Mouse (Mus musculus) retina, postnatal 1 day (tissue): ENCODE measurements at regions not wholly inside any gene's neighbourhood (a gene's known extent, or its start where the extent isn't known, plus 50 kb on each side); places are given as distances from the start of the nearest gene placed in this dataset.

Experiments
- DNase-seq: peaks from one replicate; pipeline ENCODE4 v3.0.0-alpha.2; 2012

- no peak for DNase-seq
Measured at GRCm38 (mm10) chr11:6918546-6918945, 81.1 kb upstream of the Gm11983 start.

DNA sequence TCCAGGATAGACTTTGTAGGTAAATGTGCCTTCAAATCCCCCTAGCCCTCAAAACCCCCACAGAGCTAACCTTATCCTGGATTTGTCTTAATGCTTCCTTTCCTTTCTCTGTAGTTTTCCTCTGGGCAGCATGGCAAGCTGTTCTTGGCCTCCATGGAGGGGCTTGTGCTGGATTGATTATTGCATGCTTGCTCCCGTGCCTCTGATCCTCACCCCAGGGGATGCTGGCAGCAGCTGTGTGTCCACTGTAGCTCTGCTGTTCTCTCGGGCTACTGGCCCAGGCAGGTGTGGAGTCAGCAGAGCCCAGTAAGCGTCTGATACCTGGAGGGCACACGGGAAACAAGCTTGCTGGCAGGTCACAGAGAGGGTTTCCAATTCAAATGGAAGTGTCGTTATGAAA lies 68.2 kb upstream of the Gm11983 start:
- DNase-seq, result no peak

DNA sequence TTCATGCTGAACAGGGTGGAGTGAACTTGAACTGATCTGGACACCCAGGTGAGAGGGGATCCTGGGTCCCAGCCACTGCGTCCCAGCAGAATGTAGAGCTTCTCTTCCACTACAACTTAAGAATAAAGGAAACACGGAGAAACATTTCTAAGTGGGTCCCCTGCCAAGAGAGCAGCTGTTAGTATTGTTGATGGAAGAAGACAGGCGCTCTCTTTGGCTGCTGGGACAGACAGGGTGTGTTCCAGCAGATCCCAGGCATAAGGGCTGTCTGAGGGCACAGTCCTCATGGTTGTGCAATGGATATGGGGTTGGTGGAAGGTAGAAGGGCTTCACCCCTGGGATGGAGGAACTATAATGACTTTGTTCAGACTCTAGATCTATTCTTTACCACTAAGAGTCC lies 65.5 kb upstream of the Gm11983 start:
- no peak for DNase-seq

DNA sequence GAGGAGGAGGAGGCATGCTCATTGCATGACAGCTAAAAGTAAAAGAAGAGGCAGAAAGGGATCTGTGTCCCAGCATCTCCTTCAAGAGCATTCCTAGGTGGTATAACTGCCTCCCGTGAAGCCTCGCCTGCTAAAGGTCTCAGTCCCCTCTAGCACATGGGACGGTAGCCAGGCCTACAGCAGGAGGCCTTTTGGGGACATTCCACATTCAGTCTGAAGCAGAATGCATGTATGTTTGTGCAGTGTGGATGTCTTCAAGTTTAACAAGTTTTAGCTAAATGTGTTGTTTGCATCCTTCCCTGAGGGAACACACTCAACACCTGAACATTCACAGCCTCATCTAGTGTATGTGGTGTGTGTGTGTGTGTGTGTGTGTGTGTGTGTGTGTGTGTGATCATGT lies 64.8 kb upstream of the Gm11983 start:
- no peak for DNase-seq

GRCm38 (mm10) chr11:6900769-6901481 lies 63.5 kb upstream of the Gm11983 start:
- DNase-seq, result peak; percentile 37

- no peak for DNase-seq
Measured at GRCm38 (mm10) chr11:6900357-6900756, 62.9 kb upstream of the Gm11983 start.

DNA sequence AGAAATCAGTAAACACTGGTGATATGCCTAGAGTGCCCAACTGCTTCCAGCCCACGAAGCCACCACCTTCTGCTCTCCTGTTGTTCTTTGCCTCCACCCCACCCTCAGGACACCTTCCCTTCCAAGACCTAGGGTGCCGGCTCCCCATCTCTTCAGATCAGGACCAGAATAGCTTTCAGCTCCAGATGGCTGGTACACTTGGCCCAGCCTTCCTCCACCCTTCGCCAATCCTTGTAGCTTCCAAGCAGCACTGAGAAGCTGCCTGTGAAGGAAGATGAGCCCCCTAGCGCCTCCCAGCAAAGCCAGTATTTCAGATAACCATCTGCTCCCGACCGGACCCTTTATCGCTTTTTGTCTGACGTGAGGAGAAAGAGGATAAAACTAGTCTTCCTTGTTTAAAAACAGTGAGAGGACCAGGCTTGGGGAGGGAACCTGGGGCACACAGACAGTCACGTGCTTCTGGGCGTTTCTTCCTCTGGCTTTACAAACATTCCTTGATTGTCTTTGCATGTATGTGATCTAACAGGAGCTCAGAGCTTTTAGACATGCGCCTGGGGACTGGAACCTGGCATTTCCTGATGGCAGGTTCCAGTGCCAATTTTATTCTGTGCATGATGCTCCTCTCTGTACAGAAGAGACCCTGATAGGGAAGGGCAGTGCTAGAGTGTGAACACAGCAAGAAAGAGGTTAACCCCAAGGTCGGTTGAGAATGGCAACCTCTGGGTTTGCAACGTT lies 62.0 kb upstream of the Gm11983 start:
- no peak for DNase-seq

DNA sequence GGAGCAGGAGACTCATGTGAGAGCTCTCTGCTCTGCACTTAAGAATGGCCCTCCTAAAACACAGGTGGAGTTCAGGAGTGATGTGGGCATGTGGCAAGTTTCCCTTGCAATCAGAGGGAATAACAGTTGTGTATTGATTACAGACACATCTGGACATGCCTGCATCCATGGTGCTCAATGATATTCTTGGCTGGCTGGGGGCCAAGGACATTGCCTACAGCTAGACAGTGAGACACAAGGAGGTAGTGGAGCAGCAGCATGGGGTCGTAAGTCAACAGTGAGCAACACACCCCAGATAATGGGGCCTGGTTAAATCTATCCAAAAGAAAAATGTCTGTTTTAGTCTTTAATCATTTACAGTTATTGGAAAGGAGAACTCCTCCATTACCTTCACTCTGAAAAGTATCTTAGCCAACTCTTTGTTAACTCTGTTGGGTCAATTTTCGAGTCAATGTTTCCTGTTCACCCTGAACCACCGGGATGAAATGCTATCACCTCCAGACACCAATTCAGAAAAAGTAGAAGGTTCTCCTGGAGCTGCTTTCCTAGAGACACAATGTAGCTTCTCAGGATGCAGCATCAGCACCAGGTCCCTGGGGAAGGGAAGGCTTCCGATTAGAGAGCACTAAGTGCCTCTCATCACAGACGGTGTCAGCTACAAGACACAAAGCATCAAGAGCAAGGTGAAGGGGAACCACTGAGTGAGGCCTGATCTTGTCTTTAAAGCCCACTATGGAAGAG lies 61.1 kb upstream of the Gm11983 start:
- no peak for DNase-seq

DNA sequence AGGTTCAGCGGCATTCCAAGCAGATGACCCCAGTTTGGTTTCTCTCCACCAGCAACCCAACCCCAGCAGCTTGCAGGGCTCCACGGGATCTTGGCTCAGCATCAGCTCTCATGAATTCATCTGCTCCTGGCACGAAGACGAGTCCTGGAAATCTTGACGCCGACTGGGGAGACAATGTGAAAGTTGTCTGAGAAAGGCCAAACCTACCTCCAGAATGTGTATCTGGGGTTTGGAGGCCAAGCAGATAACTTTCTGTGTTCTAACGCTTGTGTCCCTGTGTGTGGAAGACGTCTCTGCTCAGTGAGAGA lies 58.3 kb upstream of the Gm11983 start:
- no peak for DNase-seq

DNA sequence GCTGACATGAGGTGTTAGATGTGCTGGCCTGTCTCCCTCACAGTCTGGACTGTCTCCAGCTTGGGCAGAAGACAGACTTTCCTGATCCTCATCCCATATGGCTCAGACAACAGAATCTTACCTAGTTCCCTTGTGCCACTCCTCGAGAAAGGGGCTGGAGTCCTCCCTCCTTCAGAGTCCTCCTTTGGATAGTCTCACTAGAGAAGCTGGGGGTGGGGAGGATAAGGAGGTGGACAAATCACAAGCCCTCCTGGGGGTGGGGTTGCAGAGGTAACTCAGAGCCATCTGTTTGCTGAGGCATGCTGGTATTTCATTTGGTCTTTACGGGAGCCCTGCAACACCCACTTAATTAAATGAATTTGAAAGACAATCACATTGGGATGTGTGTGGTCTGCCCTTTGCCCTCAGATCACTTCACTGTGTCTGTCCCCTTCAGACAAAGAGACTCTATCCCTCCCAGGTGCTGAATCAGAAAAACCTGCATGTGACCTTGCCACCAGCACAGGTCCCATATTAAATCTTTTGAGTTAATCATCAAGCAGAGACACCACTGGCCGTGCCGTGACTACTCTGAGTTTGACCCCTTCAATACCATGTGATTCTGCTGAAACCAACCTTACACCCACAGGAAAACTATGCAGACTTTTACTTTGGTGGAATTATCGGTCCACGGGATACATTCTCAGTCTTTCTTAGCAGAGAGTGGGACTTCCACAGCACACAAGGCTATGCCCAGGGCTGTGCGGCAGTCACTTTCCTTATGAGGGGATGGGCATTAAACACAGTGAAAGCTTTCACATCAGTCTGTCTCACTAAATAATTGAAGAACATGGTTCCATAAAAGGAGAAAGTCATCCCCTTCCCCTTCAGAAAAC lies 57.7 kb upstream of the Gm11983 start:
- peak; percentile 47 for DNase-seq

- no peak for DNase-seq
Measured at GRCm38 (mm10) chr11:6893734-6894133, 56.3 kb upstream of the Gm11983 start.

GRCm38 (mm10) chr11:6893063-6893462 lies 55.6 kb upstream of the Gm11983 start:
- no peak for DNase-seq

GRCm38 (mm10) chr11:6890450-6890849 lies 53.0 kb upstream of the Gm11983 start:
- no peak for DNase-seq

GRCm38 (mm10) chr11:6889660-6890185 lies 52.3 kb upstream of the Gm11983 start:
- no peak for DNase-seq

DNA sequence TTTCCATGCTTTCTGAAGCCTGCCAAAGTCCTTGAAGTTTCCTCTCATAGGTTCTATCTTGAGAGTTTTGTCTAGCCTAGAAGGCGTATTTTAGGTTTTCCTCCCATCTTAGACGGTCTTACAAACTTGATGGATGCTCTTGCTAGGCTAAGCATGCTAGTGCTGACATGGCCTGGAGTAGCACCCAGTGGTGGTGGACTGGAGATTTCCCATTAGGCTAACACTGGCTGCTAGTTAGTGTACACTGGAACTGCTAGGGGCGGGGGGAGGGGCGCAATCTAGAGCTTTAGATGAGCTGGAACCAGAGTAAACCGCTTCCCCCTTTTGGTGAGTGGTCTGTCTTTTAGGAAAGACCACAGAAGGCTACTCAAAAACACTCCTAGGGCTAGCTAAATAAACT lies 51.7 kb upstream of the Gm11983 start:
- no peak for DNase-seq
